Mouse (Mus musculus): ENCODE measurements at regions not wholly inside any gene's neighbourhood (a gene's known extent, or its start where the extent isn't known, plus 50 kb on each side); places are given as distances from the start of the nearest gene placed in this dataset.
A peak's percentile ranks its signal among the peaks of the same experiment; 100 is the strongest.

- no peak for DNase-seq (ENCODE audit: low read depth, low spot score)
These were observed 151.5 kb upstream of the Mmadhc start for GRCm38 (mm10) chr2:50448117-50448516.

DNA sequence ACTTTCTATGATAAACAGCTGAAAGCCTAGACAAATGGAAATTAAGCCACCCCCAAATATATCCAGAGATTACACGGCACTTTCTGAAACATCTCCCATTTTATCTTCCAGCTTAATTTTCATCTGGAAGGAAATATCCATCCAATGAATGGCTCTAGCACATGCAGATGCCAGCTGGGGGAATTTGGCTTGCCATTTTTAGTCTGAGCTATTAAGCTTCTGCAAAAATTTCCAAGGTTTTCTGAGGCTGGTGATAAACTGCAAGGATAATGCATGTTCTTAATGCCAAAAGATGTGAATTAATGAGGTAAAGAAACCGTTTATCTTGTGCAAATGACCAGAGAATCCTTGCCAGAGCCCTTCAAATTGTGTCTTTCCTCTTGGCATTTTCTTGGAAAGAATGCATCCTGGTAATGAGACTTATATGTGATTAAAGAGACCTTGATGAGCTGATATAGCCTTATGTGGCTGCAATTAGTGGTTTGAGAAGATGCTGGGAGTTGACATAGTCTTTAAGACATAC, 149.4 kb upstream of the Mmadhc start:
- DNase-seq (ENCODE audit: low read depth, low spot score): no peak

- DNase-seq (ENCODE audit: low read depth, low spot score): no peak
These were observed 143.7 kb upstream of the Mmadhc start for GRCm38 (mm10) chr2:50440333-50440732.

DNA sequence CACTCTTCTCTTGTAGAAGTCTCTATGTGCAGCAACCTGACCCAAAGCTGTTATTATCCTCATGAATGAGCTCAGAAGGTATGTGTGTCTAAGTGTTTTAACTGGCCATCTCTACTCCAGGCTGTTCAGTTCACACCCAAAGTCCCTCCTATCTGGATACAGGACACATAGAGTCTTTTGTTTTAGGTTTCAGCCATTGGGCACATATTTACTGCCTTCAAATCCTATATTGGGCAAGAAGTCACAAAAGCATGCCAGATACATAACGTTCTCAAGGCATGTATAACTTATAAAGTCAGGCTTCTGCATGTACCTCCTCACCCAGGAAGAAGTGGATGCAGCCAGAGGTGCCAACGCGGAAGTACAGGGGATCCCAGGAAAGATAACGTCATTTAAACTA, 136.6 kb upstream of the Mmadhc start:
- no peak for DNase-seq (ENCODE audit: low read depth, low spot score)

- no peak for DNase-seq (ENCODE audit: low read depth, low spot score)
These were observed 128.6 kb upstream of the Mmadhc start for GRCm38 (mm10) chr2:50425151-50425550.

DNA sequence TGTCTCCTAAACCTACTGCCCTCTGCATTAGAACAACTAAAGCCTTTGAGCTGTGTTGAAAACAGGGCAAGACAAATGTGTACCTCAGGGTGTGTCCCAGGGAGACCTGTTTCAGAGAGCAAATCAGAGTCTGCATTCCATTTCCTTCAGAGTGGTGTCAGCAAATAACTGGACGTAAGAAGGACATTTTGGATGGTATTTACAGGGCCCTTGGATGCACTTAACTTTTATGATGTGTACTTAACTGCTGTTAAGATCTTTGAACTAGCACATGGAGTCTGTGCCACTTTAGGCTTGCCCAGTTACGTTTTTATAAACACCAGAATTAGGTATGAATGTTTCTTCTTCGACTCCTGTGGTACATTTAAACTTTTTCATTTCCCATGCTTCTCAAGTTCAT, 123.0 kb upstream of the Mmadhc start:
- DNase-seq (ENCODE audit: low read depth, low spot score): no peak

DNA sequence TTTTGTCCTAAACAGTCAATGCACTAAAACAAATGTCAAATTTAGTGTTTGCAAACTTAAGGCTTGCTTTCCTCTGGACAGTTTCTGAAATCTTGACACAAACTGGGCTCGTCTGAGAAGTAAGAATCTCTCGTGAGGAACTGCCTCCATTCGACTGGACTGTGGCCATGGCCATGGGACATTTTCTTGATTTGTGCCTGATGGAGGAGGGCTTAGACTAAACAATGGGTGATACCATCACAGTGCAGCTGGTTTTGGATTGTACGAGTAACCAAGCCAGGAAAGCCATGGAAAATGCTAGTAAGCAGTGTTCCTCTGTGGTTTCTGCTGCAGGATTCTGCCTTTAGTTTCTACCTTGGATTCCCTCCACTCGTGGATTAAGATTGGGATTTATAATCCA, 121.0 kb upstream of the Mmadhc start:
- no peak for DNase-seq (ENCODE audit: low read depth, low spot score)

DNA sequence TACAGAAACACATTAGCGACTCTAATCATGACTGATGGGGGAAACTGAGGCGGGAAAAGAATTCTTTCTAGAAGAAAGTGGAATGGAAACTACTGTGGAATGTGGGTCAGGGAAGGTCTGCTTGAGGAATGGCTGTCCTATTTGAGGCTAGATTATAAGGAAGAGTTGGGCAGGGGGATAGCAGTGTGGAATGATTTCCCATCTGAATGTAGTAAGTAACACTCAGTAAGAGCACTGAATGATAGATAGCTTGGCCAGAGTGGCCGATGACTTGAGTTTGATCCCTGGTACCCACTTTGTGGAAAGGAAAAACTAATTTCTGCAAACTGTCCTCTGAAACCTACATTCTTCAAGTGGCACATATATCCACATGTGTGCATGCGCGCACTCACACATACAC, 120.5 kb upstream of the Mmadhc start:
- no peak for DNase-seq (ENCODE audit: low read depth, low spot score)

- DNase-seq (ENCODE audit: low read depth, low spot score): peak; percentile 7
These were observed 119.5 kb upstream of the Mmadhc start for GRCm38 (mm10) chr2:50416056-50416455.

GRCm38 (mm10) chr2:50405932-50406331, 109.3 kb upstream of the Mmadhc start:
- DNase-seq (ENCODE audit: low read depth, low spot score): no peak

- no peak for DNase-seq (ENCODE audit: low read depth, low spot score)
These were observed 106.5 kb upstream of the Mmadhc start for GRCm38 (mm10) chr2:50403106-50403505.

GRCm38 (mm10) chr2:50398576-50398975, 102.0 kb upstream of the Mmadhc start:
- DNase-seq (ENCODE audit: low read depth, low spot score): no peak

GRCm38 (mm10) chr2:50377609-50378413, 81.2 kb upstream of the Mmadhc start:
- DNase-seq (ENCODE audit: low read depth, low spot score): no peak

DNA sequence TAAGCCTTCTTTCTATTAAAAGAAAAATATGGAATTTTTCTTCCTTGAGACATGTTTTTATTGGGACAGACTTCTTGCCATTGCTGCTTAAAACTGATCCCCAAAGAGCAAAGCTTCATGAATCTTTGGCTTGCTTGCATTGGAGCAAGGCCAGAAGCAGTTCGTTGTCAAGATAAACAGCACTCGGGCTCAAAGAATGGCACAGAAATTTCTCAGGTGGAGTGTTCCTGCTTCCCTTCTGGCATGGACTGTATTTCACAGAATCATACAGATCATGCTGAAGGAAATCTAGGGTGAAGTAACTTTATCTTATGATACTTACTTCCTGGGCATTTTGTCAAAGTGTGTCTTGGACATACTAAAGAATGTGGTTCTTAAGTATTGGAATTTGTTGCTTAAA, 77.0 kb upstream of the Mmadhc start:
- DNase-seq (ENCODE audit: low read depth, low spot score): no peak

GRCm38 (mm10) chr2:50373006-50373405, 76.4 kb upstream of the Mmadhc start:
- no peak for DNase-seq (ENCODE audit: low read depth, low spot score)

DNA sequence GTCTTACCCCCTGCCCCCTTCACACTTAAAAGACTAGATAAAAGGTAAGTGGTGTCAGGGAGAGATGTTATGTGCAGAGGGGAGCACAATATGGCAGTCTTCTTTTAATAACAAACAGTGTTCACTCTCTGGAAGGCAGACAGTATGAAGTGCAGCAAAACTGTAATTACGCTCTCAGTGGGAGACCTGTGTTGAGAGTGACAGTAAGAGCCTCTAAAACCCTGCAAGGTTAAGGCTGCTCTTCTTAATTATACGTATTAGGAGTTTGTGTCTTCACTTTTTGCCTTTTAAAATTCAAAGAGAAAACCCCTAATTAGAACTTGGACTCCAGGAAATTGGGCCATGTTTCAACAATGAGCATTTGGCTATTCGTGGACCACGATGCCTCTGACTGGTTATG, 72.2 kb upstream of the Mmadhc start:
- DNase-seq (ENCODE audit: low read depth, low spot score): no peak

DNA sequence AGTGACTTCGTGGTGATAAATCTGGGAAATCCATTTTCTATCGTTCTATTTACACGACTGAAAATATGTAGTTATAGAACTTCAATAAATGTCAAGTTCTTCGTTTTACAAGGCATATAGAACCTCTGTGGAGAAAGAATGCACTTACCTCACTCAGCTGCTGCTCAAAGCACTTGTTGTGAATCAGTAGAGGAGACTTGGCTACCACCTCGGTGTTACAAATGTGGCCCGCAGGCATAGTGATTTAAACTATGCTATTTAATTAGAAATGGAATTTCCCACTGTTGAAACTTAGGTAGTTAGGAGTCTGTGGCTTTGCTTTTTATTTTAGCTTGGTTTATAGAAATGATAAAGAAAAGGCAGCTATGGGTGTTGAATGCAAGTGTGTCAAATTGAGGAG, 71.8 kb upstream of the Mmadhc start:
- no peak for DNase-seq (ENCODE audit: low read depth, low spot score)

GRCm38 (mm10) chr2:50365221-50365620, 68.6 kb upstream of the Mmadhc start:
- no peak for DNase-seq (ENCODE audit: low read depth, low spot score)

DNA sequence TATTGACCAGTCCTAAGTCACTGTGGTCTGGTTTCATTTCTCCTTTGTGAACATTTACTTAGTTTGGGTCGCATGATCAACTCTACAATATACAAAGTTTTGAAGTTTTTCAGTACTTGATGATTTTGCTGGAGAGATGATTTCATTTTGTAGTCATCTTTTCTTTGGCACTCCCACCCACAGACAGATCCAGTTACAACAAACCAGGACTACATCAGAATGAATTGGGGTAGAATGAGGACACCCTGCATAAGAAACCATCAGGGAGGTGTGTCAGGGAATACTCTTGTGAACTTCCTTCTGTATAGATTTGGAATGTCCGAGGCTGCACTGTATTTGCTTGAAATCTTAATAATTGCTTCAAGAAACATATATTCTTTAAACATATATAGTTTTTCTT, 59.5 kb upstream of the Mmadhc start:
- no peak for DNase-seq (ENCODE audit: low read depth, low spot score)

- DNase-seq (ENCODE audit: low read depth, low spot score): no peak
These were observed 51.1 kb upstream of the Mmadhc start for GRCm38 (mm10) chr2:50347486-50348265.
